Comparison of ENCODE assay signal across 24 mouse cellular contexts in genomic region chr1:91077980-91078379, GRCm38 (mm10).
A peak's percentile ranks its signal among the peaks of the same experiment; 100 is the strongest.
DNase-seq lines count a peak whose midpoint lies in the region; ATAC-seq and TF ChIP-seq lines count a peak whose summit lies in the region.
"Had no signal": no experiment of that assay in that cellular context is flagged by ENCODE, and none has a peak within 500 bp of the region (broad histone marks: within the 10 kb centered on the region; RNA-seq: fewer than 3 reads in every experiment).

No protein-coding gene starts in this region.

- 0 out of 2 replicates have a peak overlapping the region, but pooled peaks have one; percentile 26 for H3K9ac ChIP-seq in heart, embryonic 12.5 days
- H3K9ac ChIP-seq in embryonic facial prominence, embryonic 14.5 days (ENCODE audit: low read depth, low read length), result no peak overlapping the region
- H3K9ac ChIP-seq: forebrain, embryonic 13.5 days; hindbrain, embryonic 12.5 days; limb, embryonic 12.5 days; liver, embryonic 13.5 days had no signal

- TF ChIP-seq CTCF in layer of hippocampus, adult 2 months (conservative IDR thresholded peaks at IDR 0.05), result no peak

- H3K27me3 ChIP-seq in heart, embryonic 12.5 days (replicated peaks), result no peaks in the 10 kb centered on the region
- no peaks in the 10 kb centered on the region for H3K27me3 ChIP-seq in embryonic facial prominence, embryonic 10.5 days (replicated peaks; ENCODE audit: low read depth, poor library complexity, severe bottlenecking)
- H3K27me3 ChIP-seq in embryonic facial prominence, embryonic 14.5 days (replicated peaks; ENCODE audit: control insufficient read depth, insufficient read depth, low read length), result no peaks in the 10 kb centered on the region
- H3K27me3 ChIP-seq: forebrain, embryonic 13.5 days; hindbrain, embryonic 12.5 days; limb, embryonic 12.5 days; liver, embryonic 13.5 days had no signal

- H3K4me3 ChIP-seq in heart, embryonic 12.5 days, result no peak overlapping the region
- no peak overlapping the region for H3K4me3 ChIP-seq in layer of hippocampus, adult 2 months
- no peak overlapping the region for H3K4me3 ChIP-seq in embryonic facial prominence, embryonic 10.5 days
- no peak overlapping the region for H3K4me3 ChIP-seq in embryonic facial prominence, embryonic 14.5 days (ENCODE audit: low read depth, low read length)
- H3K4me3 ChIP-seq: erythroblast, embryonic 14.5 days; forebrain, embryonic 13.5 days; hindbrain, embryonic 12.5 days; limb, embryonic 12.5 days; liver, embryonic 13.5 days had no signal

- peak overlapping the region; percentile 60 for H3K27ac ChIP-seq in heart, embryonic 12.5 days (ENCODE audit: poor library complexity, severe bottlenecking)
- H3K27ac ChIP-seq in layer of hippocampus, adult 2 months, result peak overlapping the region; percentile 25; the same call in 1 of the 2 replicates
- H3K27ac ChIP-seq in embryonic facial prominence, embryonic 10.5 days (replicated peaks), result peak overlapping the region; percentile 15; the same call in 1 of the 2 replicates
- H3K27ac ChIP-seq in embryonic facial prominence, embryonic 14.5 days (replicated peaks; ENCODE audit: low read depth, low read length), result peak overlapping the region; percentile 63; the same call in 1 of the 2 replicates
- H3K27ac ChIP-seq: forebrain, embryonic 13.5 days; hindbrain, embryonic 12.5 days; limb, embryonic 12.5 days; liver, embryonic 13.5 days had no signal

- no peak overlapping the region for H3K4me2 ChIP-seq in heart, embryonic 12.5 days
- no peak overlapping the region; the same call in 1 of the 2 replicates for H3K4me2 ChIP-seq in embryonic facial prominence, embryonic 14.5 days (ENCODE audit: low read depth, low read length)
- H3K4me2 ChIP-seq: forebrain, embryonic 13.5 days; hindbrain, embryonic 12.5 days; limb, embryonic 12.5 days; liver, embryonic 13.5 days; midbrain, embryonic 11.5 days had no signal

- H3K36me3 ChIP-seq in heart, embryonic 12.5 days, result peaks cover 32% of the 10 kb centered on the region
- H3K36me3 ChIP-seq in embryonic facial prominence, embryonic 10.5 days (replicated peaks), result no peaks in the 10 kb centered on the region
- H3K36me3 ChIP-seq in embryonic facial prominence, embryonic 14.5 days (ENCODE audit: control insufficient read depth, insufficient read depth, low read length), result no peaks in the 10 kb centered on the region
- H3K36me3 ChIP-seq: hindbrain, embryonic 12.5 days; limb, embryonic 12.5 days; liver, embryonic 13.5 days had no signal

- peaks cover 63% of the 10 kb centered on the region for H3K4me1 ChIP-seq in heart, embryonic 12.5 days (replicated peaks)
- peaks cover 31% of the 10 kb centered on the region for H3K4me1 ChIP-seq in embryonic facial prominence, embryonic 10.5 days
- H3K4me1 ChIP-seq in embryonic facial prominence, embryonic 14.5 days (ENCODE audit: control insufficient read depth, insufficient read depth, low read length), result peaks cover 10% of the 10 kb centered on the region
- H3K4me1 ChIP-seq: forebrain, embryonic 13.5 days had no signal

- H3K9me3 ChIP-seq in heart, embryonic 12.5 days (replicated peaks), result no peaks in the 10 kb centered on the region
- H3K9me3 ChIP-seq in embryonic facial prominence, embryonic 10.5 days, result no peaks in the 10 kb centered on the region
- H3K9me3 ChIP-seq in embryonic facial prominence, embryonic 14.5 days (ENCODE audit: control insufficient read depth, low read length), result no peaks in the 10 kb centered on the region
- H3K9me3 ChIP-seq: forebrain, embryonic 13.5 days; hindbrain, embryonic 12.5 days; limb, embryonic 12.5 days; liver, embryonic 13.5 days had no signal

- whole genome bisulfite sequencing in heart, embryonic 12.5 days, result 62% methylated on average over 8 of the region's 8 CpGs
- 78% methylated on average over 8 of the region's 8 CpGs for WGBS in embryonic facial prominence, embryonic 10.5 days
- 70% methylated on average over 8 of the region's 8 CpGs for WGBS in embryonic facial prominence, embryonic 14.5 days

- DNase-seq in heart, postnatal 36 days, result no peak
- no peak for DNase-seq in layer of hippocampus, adult 2 months (ENCODE audit: low spot score in 2 of 2)
- DNase-seq in layer of hippocampus, postnatal 25 days (ENCODE audit: extremely low spot score in 1 of 2, low spot score in 1 of 2), result no peak
- no peak for DNase-seq in embryonic facial prominence, embryonic 10.5 days (ENCODE audit: low spot score)
- DNase-seq in embryonic facial prominence, embryonic 14.5 days (ENCODE audit: low spot score), result peak; percentile 69
- no peak for DNase-seq in cerebellum, adult 9-11 months
- DNase-seq in kidney, adult 11 months, result no peak
- DNase-seq: adrenal gland, postnatal 25 days; B cell, adult 2 months; cerebellum, adult 11-12 months; cerebellum, postnatal 25 days; embryo, embryonic 11 days; gastrocnemius, postnatal 25 days; kidney, adult 2 months; kidney, postnatal 25 days; liver, embryonic 13.5 days; right cerebral cortex, postnatal 4 days; thymus, postnatal 14 days had no signal

- ATAC-seq in heart, embryonic 12.5 days (ENCODE audit: insufficient number of reproducible peaks, low FRiP score), result no peak
- peak; percentile 62; the same call in 1 of the 2 replicates for ATAC-seq in embryonic facial prominence, embryonic 14.5 days (ENCODE audit: low read depth)
- ATAC-seq: forebrain, embryonic 13.5 days had no signal

- intact Hi-C loops in heart, postnatal 36 days (cut with DNase I), result no loop called here
